Mouse (Mus musculus) left cerebral cortex, adult 18-20 months (tissue): ENCODE results near the gene Pqlc2. TPM values are rescaled to one million over a fixed set of nuclear protein-coding genes. Genes with fewer than 3 reads are reported as not detected.

Experiments used
- DNase-seq, 2 experiments: peaks; one replicate each; pipeline ENCODE4 v3.0.0; 2021 to 2022; ENCODE audit warnings: low spot score in 2 of 2, mixed read lengths in 1 of 2
- long read RNA-seq, 2 experiments: library from polyadenylated mRNA; stranded (forward); transcript quantifications; one replicate each; pipeline ENCODE4 v2.0.0; 2021
- total RNA-seq, 2 experiments: library from RNA; stranded (reverse); gene quantifications; 2 replicates each; pipeline ENCODE4 v1.2.3; 2021

Pqlc2 gene
- total RNA-seq = 10 to 100 TPM; 15.0 to 15.8 TPM
- long read RNA-seq, experiment 1, transcript Pqlc2-201 (9 exons, 1,532 nt) = major isoform, 9 of 16 reads
- long read RNA-seq, experiment 1, partial matches to known transcripts = 2 of 16 reads
- long read RNA-seq, experiment 1, other reads (novel, unspliced or antisense) = 4 of 16 reads
- long read RNA-seq, experiment 2, partial matches to known transcripts = 1 of 11 reads
- long read RNA-seq, experiment 2, other reads (novel, unspliced or antisense) = 6 of 11 reads

DNA sequence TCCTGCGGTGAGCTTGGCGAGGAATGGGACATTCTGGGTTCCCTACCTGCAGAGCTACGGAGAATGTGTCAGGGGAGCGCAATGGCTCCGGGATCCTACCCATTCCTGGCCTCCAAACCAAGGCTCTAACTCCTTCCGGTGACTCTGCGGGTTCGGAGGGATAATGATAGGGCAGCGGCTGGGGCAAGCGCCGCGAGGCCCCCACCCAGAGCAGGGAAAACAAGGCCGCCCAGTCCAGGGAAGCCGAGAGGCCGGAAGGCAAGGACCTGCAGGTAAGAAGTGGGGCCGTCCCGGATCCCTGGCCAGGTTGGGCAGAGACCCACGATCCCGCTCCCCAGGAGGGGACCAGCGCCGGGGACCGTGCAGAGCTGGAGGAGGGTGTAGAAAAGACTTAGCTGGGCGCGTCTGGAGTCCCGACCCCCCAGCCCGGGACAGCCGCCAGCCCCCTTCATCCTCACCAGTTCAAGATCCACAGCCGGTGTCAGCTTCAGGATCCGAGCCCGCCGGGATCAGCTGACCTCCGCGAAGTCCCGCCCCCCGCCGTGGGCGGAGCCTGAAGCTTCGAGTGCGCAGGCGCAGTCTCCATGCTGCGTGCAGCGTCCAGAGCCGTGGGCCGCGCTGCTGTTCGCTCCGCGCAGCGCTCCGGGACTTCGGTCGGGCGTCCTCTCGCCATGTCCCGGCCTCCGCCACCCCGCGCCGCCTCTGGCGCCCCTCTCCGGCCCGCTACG lies at the start of gene Pqlc2, which contains the start of gene Akr7a5:
Pqlc2 (minus strand) TSS at position 538 of the 728 bp plus-strand sequence.
Akr7a5 (plus strand) TSS at position 574 of the 728 bp plus-strand sequence.
- peak; percentile 98 for DNase-seq

DNA sequence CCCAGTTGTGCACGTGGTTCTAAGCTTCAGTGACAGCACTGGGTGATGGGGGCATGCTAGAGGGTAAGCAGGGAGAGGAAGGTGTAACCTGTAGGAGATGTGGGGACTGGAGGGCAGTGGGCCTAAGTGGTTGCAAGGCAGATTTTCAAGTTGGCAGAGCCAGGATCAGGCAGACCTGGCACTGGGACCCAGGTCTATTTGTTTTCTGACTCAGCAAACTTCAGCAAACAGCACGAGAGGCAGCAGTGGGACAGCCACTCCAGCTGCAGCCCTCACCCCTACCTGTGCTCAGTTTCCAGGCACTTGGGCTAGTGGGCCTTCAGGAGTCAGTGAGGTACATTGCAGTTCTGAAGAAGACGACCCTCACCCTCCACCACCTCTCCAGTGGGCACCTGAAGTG lies 46.7 kb upstream of the Pqlc2 start:
- DNase-seq = no peak

DNA sequence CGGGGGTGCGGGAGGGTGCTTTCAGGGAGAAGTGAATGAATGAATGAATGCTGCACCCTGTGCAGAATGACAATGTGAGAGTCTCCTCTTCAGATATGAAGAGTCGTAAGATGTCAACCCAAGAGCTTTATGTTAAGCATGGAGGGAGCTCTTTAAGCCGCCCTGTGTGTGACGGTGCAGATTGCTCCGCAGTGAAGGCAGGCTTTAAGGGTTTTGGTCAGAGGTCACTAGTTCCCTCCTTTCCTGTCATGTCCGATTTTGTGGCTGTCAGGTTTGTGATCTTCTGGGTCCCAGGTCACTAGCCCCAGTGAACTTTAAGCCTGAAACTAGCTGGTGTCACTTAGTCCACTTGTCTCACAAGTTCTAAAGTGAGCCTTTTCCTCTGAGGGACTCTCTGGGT lies 42.3 kb upstream of the Pqlc2 start:
- no peak for DNase-seq

DNA sequence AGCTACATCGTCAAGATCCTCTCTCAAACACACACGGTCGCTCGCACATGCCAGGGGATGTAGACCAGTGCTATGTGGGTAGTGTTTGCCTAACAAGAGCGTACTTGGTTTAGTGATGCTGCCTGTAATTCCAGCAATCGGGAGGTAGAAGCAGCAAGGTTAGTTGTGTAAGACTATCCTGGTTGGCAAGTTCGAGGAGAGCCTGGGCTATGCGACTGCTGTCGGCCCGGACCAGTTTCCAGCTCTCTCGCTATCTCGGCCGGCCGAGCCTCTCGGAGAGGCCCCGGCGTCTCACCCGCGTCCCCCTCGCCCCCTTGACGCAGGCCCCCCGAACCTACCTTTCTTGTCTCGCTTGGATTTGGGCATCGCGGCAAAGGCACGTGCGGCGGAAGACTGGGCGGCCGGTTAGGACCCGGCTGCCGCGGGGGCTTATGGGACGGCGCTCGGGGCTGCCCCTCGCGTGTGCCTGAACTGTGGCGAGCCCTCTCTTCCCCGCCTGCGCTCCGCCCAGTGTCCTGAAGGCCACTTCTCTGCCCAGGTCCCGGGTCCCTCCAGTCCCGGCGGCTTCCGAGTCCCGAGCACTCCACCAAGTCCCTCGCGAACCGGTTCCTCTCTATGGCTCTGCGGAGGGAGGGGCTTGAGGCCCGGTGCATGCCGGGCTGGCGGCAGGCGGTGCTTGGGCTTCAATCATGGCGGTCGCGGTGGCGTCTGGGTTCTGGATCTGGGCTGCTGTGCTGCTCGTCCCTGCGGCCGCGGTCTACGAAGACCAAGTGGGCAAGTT lies 41.6 kb upstream of the Pqlc2 start, which contains the start of the genes Mrto4, Emc1 and Ubr4:
Mrto4 (minus strand) TSS at position 646 of the 781 bp plus-strand sequence.
Emc1 (plus strand) TSS at position 657 of the 781 bp plus-strand sequence.
Ubr4 (plus strand) TSS at position 679 of the 781 bp plus-strand sequence.
- peak; percentile 79 to 89 for DNase-seq

DNA sequence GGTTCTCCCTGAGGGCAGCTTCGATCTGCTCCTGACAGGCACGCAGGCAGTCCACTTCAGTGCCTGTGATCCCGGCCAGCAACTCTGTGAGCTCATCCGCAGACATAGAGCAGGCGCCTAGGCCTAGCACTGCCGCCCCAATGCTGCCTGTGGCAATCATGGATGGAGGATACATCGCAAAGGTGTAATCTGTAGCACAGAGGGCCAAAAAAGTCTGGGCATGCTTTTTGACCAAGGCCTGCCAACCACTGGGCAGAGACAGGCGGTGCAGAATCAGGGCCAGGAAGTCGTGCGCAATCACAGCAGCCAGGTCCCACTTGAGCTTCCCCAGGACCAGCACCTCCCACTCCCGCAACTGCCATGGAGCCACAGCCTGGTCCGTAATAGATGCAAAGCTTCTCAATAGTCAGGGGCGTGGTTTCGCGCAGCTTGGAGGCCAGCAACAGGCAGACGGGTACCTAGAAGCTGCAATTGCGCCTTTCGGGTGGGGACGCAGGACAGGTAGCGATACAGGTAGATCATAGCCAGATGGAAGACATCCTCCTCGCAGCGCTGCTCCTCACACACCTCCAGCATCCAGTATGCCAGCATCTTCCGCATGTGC lies 35.0 kb upstream of the Pqlc2 start:
- no peak for DNase-seq

DNA sequence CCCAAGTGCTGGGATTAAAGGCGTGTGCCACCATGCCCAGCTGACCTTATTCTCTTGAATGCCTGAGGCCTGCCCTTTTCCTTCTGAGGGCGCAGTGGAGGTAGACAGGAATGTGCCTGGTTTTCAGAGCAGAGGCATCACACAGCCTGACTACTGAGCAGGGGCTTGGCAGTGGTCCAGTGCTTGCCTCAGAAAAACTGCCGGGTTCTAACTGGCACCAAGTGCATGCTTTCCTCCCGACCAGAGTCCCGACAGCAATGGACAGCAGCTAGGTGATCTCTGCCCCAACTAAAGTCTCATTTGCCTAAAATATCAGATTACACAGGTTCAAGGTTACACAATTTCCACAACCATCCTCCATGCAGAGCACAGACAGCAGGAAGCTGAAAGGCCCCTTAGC lies 33.2 kb upstream of the Pqlc2 start:
- DNase-seq = peak; percentile 11 to 16

DNA sequence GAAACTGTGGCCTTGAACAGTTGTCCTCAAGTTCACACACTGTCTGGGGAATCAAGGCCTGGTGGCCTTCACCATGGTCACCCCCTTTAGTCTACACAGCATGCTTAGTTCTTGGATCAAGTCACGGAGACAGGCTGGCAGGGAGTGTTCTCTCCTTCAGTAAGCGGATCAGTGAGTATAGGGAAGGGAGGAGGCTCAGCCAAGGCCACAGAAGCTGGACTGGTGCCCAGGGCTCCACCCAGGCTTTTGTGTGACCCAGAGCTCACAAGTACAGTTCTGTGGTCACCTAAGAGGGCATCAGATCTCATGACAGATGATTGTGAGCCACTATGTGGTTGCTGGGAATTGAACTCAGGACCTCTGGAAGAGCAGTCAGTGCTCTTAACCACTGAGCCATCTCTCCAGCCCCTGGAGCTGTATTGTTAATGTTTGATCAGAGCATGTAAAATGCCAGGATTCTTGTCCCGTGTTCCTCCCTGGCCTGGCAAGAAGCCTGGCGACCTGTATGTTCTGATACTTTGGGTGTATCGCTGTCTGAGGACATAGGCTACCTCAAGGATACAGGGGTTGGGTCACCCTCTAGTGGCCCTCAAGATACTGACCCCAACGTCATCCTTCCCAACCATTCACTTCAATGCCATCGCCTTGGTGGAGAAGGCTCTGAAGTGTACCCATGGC lies 31.2 kb upstream of the Pqlc2 start:
- DNase-seq = no peak

DNA sequence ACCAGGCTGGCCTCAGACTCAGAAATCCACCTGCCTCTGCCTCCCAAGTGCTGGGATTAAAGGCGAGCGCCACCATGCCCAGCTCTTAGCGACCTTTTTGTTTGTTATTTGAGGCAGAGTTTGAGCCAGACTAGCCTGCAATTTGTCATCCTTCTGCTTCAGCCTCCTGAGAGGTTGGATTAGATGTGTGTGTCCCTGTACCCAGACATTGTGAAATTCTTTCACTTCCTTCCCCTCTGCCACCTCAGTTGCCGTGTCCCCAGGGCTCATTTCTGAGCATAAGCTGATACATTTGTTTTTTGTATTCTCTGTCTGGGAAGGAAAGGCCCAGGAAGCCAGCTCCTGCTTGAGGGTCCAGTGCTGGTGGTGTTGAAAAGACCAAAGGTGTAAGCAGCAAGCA lies 30.3 kb upstream of the Pqlc2 start:
- no peak for DNase-seq

DNA sequence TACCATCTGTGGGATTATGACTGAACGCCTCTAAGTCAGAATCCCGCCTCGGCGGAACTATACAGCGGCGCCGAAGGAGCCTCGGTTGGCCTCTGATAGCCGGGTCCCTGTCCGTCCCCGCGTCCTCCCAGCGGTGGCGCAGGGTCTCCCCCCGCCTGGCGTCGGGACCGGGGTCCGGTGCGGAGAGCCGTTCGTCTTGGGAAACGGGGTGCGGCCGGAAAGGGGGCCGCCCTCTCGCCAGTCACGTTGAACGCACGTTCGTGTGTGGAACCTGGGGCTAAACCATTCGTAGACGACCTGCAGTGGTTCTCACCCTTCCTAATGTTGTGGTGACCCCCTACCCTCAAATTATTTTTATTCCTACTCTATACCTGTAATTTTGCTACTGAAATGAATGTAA lies 27.6 kb upstream of the Pqlc2 start:
- DNase-seq = no peak

DNA sequence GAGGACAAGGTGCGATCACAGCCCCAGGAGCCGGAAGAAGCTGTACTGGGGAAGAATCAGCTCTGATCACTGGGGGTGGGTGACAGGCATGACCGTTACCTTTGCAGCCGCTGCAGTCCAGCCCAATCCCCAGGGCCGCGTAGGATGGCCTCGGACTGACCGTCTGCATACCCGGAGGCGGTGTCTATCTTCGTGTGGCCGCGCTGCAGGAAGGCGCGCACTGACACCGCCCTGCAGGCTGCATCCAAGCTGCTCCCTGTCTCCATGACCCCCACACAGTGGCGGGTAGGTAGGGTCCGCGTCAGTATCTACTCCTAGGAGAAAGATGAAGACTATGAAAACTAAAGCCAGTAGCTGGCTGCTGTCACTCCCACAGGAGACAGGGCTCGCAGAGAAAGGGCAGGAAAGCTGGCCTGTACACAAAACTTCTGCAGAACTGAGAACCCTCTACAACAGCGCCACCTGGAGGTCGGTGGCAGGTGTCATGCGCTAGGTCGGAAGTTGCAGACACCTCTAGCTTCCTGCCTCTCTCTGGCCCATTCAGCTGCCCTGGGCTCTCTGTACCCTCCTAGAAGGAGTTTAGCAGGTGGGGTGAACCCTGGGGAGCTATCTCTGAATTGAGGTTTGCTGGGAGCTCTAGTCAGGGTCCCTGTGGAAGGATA lies 26.4 kb upstream of the Pqlc2 start:
- DNase-seq = peak; percentile 55 to 72

DNA sequence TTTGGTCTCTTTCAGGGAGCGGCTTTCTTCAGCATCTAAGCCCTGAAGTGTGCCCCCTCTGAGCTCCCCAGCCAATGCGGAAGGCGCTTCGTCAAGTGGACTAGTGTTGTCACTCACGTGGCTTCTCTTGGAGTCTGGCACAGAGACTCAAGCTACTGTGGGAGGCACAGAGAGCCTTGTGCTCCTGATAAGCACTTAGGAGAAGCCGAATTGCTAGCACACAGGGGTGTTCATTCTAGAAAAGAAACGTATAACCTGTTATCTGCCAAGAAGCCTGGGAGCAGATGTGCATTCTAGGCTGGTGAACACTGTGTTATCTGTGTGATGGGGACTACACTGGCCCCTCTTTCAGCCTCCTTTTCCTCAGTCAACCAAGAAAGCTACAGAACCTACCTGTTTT lies 25.0 kb upstream of the Pqlc2 start:
- DNase-seq = no peak

DNA sequence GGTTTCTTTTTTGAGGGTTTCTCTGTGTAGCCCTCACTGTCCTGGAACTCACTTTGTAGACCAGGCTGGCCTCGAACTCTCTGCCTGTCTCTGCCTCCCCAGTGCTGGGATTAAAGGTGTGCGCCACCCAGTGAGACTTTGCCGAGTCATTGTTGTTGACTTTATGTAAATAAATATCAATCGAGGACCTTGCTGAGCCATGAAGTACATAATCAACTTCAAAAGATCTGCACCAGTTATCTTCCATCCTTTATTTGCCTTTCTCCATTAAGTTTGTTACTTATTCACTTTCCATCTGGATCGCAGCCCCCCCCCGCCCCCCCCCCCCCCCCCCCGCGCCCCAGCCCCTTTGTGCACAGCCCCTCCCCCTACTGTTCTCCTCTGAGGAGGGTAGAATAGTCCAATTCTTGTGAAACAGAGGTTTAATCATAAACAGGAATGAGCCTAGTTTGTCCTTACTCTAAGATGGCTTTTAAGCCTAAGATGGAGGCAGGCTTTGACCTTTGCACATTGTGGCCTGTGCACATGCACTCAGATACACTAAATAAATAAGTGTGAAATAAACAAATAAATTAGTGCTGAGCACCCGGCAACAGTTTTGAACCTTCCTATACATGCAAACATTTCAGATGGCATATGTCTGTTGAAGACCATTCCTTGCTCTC lies 24.3 kb upstream of the Pqlc2 start:
- no peak for DNase-seq

DNA sequence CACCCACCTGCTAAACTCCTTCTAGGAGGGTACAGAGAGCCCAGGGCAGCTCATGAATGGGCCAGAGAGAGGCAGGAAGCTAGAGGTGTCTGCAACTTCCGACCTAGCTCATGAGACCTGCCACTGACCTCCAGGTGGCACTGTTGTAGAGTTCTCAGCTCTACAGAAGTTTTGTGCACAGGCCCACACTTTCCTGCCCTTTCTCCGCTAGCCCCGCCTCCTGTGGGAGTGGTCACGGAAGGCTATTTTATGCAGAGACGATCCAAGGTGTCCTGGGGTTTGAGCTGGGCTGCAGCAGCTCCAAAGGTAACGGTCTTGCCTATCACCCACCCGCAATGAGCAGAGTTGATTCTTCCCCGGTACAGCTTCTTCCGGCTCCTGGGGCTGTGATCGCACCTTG lies 20.1 kb upstream of the Pqlc2 start:
- DNase-seq = peak; percentile 23 to 29

DNA sequence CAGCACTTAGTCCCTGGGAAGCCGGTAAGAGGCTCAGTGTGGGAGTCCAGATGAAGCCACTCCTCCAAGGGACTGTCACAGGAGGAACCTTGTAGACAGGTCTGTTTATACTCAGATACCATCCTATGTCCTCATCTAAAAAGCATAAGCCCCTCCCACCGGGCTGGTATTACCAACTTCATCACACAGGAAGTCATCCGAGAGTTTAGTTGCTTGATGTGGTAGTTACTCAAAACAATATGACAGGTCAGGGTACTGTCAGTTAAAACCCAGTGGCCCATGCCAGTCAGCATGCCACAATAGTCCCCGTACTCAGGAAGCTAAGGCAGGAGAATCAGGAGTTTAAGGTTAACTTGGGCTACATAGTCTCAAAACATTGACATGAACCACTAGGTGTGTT lies 9.2 kb upstream of the Pqlc2 start:
- no peak for DNase-seq

DNA sequence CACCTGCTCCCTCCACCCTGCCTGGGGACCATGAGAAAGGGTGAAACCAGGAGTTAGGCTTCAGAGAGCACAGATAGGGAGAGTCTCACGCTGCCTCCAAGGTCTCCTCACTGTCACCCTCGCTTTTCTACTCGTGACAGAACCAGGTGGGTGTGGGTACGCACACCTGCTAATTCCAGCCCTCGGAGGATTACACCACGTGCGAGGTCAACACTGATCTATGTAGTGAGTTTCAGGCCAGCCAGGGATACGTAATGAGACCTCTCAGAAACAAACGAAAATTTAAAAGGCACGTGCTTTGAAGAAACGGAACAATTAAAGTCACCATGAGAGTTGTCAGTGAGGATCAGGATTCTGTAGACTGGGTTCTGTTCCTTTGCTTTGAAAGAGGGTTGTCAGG lies 7.9 kb upstream of the Pqlc2 start:
- no peak for DNase-seq

DNA sequence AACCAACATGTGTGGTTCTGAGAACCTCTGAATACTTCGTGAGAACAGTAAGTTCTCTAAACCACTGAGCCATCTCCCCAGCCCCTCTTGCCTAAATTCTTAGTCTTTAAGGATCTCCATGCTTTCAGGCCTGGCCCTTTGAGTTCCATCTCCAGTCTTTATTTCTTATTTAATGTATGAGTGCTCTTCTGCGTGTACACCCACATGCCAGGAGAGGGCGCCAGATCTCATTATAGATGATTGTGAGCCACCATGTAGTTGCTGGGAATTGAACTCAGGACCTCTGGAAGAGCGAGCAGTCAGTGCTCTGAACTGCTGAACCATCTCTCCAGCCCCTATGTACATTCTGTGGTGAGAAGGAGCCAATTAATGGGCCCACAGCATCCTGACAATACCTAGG lies 2.1 kb upstream of the Pqlc2 start:
- no peak for DNase-seq

DNA sequence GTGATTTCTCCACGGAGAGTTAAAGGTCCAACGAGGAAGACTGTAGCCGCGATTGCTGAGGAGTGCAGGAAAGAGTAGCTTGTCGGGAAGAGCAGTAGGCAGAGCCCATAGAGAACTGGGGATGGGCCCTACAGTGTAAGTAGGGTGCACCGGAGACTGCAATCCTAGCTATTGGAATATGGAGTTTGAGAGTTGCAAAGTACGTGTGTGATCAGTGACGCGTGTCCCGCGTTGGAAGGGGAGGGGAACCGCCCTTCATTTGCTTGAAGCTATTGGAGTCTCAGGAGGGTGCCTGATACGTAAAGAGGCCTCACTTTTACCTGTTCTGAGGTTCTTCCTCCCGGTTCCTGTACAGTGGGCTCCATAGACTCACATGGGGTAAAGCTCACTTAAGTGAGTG lies 1.2 kb upstream of the Pqlc2 start:
- no peak for DNase-seq

DNA sequence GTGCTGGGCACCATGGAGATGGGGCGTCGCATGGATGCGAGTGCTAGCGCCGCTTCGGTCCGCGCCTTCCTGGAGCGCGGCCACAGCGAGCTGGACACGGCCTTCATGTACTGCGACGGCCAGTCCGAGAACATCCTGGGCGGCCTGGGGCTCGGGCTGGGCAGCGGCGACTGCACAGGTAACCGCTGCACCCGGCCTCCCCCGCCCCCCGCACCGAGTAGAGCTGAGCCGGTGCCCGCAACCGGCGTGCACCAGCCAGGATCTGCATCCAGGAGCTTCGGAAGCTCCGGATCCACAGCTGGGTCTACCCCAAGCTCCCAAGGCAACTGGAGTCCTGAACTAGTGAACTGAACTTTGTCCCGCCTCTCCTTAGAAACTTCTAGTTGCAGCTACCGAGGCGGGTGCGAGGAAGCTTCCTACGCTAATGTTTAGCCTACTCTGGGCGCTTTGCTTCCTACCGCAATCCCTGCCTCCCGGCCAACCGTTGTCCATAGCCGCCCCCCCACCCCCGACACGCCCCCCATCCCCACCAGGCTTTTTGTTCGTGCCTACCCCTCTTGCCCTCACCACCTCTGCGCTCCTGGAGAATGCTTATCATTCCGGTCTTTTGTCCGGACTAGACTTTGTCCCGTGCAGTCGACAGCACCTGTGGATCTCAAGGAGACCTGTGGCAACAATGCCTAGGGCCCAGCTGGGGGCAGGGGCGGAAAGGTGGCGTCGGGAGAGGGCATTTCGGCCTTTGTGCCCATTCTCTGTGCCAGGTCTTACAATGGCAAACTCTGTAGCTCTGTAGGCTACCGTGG lies 592 bp upstream of the Pqlc2 start:
- DNase-seq = no peak

DNA sequence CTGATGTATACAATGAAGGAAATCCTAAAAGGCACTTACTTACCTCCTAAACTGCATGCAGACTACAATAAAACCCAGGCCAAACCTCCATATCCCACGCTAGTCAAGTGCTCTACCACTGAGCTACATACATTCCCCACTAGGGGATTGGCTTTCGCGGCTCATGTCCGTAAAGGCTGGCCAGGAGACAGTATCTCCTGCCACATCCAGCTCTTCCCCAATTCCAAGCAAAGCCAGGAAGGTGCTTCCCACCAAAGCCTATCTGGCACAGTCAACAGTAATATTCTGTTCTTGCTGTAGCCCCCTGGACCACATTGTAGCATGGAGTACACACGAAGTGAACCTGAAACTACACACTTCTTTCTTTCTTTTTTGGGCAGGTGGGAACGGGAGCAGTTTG lies 857 bp downstream of the Pqlc2 start:
- DNase-seq = no peak
